Mouse (Mus musculus) kidney, adult 18-20 months (tissue): Measurements from ENCODE around the gene Nkx6-1.

Source experiments
- DNase-seq: peaks from one replicate; pipeline ENCODE4 v3.0.0; 2021

Gene Nkx6-1

GRCm38 (mm10) chr5:101664945-101665615, at the start of gene Nkx6-1:
TSS of gene Nkx6-1 (minus strand) at chr5:101664996.
- DNase-seq = peak; percentile 69

- peak; percentile 47 for DNase-seq
These were observed 48.3 kb upstream of the Nkx6-1 start for GRCm38 (mm10) chr5:101713064-101713613.

GRCm38 (mm10) chr5:101703374-101704260, 38.8 kb upstream of the Nkx6-1 start:
- no peak for DNase-seq

- no peak for DNase-seq
These were observed 37.8 kb upstream of the Nkx6-1 start for GRCm38 (mm10) chr5:101702636-101703035.

GRCm38 (mm10) chr5:101700607-101701006, 35.8 kb upstream of the Nkx6-1 start:
- DNase-seq = no peak

GRCm38 (mm10) chr5:101688581-101688980, 23.8 kb upstream of the Nkx6-1 start:
- no peak for DNase-seq

- no peak for DNase-seq
These were observed 18.5 kb upstream of the Nkx6-1 start for GRCm38 (mm10) chr5:101683340-101683739.

- DNase-seq = no peak
These were observed 15.5 kb upstream of the Nkx6-1 start for GRCm38 (mm10) chr5:101680338-101680737.

- no peak for DNase-seq
These were observed 4.6 kb upstream of the Nkx6-1 start for GRCm38 (mm10) chr5:101669381-101669780.

GRCm38 (mm10) chr5:101668475-101668874, 3.7 kb upstream of the Nkx6-1 start:
- no peak for DNase-seq

GRCm38 (mm10) chr5:101668028-101668427, 3.2 kb upstream of the Nkx6-1 start:
- DNase-seq = no peak

GRCm38 (mm10) chr5:101667263-101667990, 2.6 kb upstream of the Nkx6-1 start:
- no peak for DNase-seq

GRCm38 (mm10) chr5:101666713-101667112, 1.9 kb upstream of the Nkx6-1 start:
- DNase-seq = no peak

- DNase-seq = no peak
These were observed 1.3 kb upstream of the Nkx6-1 start for GRCm38 (mm10) chr5:101666091-101666490.

GRCm38 (mm10) chr5:101664423-101664921, 324 bp downstream of the Nkx6-1 start:
- DNase-seq = no peak

GRCm38 (mm10) chr5:101663621-101664422, 974 bp downstream of the Nkx6-1 start:
- no peak for DNase-seq

- DNase-seq = peak; percentile 43
These were observed 1.6 kb downstream of the Nkx6-1 start for GRCm38 (mm10) chr5:101663176-101663575.

GRCm38 (mm10) chr5:101662485-101662884, 2.3 kb downstream of the Nkx6-1 start:
- no peak for DNase-seq

- no peak for DNase-seq
These were observed 3.1 kb downstream of the Nkx6-1 start for GRCm38 (mm10) chr5:101661561-101662211.

- DNase-seq = no peak
These were observed 4.1 kb downstream of the Nkx6-1 start for GRCm38 (mm10) chr5:101660666-101661065.

GRCm38 (mm10) chr5:101659411-101659971, 5.3 kb downstream of the Nkx6-1 start:
- DNase-seq = no peak
